Mouse (Mus musculus): ENCODE data around the gene Necap2.

- TF ChIP-seq CTCF (IDR thresholded peaks at IDR 0.05) (peak; percentile 99), EP300 (IDR thresholded peaks at IDR 0.05) (no peak)
Observed at GRCm38 (mm10) chr4:141065123-141065522, 13.0 kb downstream of the Necap2 start.
